Mouse (Mus musculus) embryonic facial prominence, embryonic 11.5 days (tissue): ENCODE measurements at regions not wholly inside any gene's neighbourhood (a gene's known extent, or its start where the extent isn't known, plus 50 kb on each side); places are given as distances from the start of the nearest gene placed in this dataset.

Experiments
- ATAC-seq: fragments of 200-750 bp; cut with Nextera tagmentation; replicated peaks from 2 replicates; pipeline ENCODE4 v1.8.0; 2017; ENCODE audit warnings: low read depth; ENCODE audit not compliant: insufficient number of reproducible peaks, low FRiP score, low TSS enrichment
- DNase-seq: peaks from one replicate; pipeline ENCODE4 v3.0.0-alpha.2; 2015; ENCODE audit warnings: low spot score
- H3K27ac ChIP-seq: fragments of 300-500 bp; sonication (generic); replicated peaks from 2 replicates; pipeline ENCODE4 v1.5.1; 2014; ENCODE audit warnings: mild to moderate bottlenecking, low read depth, low read length, control low read depth
- H3K27me3 ChIP-seq: fragments of 300-500 bp; sonication (generic); 2 replicates; pipeline ENCODE4 v1.6.1; 2014; ENCODE audit warnings: mild to moderate bottlenecking, low read length, moderate library complexity, mixed read lengths; ENCODE audit not compliant: control insufficient read depth, insufficient read depth
- H3K36me3 ChIP-seq: fragments of 300-500 bp; sonication (generic); replicated peaks from 2 replicates; pipeline ENCODE4 v1.6.1; 2014; ENCODE audit warnings: low read depth, mild to moderate bottlenecking, low read length, moderate library complexity, mixed read lengths; ENCODE audit not compliant: control insufficient read depth, insufficient read depth
- H3K4me1 ChIP-seq: fragments of 300-500 bp; sonication (generic); 2 replicates; pipeline ENCODE4 v1.6.1; 2014; ENCODE audit warnings: low read length, mixed read lengths; ENCODE audit not compliant: control insufficient read depth, insufficient read depth
- H3K4me2 ChIP-seq: fragments of 300-500 bp; sonication (generic); 2 replicates; pipeline ENCODE4 v1.6.1; 2014; ENCODE audit warnings: low read depth, mild to moderate bottlenecking, control low read depth, low read length, moderate library complexity
- H3K4me3 ChIP-seq: fragments of 300-500 bp; sonication (generic); 2 replicates; pipeline ENCODE4 v1.5.1; 2014; ENCODE audit warnings: low read depth, low read length, control low read depth
- H3K9ac ChIP-seq: fragments of 300-500 bp; sonication (generic); replicated peaks from 2 replicates; pipeline ENCODE4 v1.6.1; 2014; ENCODE audit warnings: mild to moderate bottlenecking, control low read depth, low read length
- H3K9me3 ChIP-seq: fragments of 300-500 bp; sonication (generic); replicated peaks from 2 replicates; pipeline ENCODE4 v1.6.1; 2016; ENCODE audit warnings: mild to moderate bottlenecking, low read length, inconsistent platforms, mixed read lengths; ENCODE audit not compliant: control insufficient read depth
- WGBS: fragments of 180-500 bp; shearing (Covaris S2); extraction: QIAGEN DNeasy Blood & Tissue Kit; methylation state at CpG from one replicate; pipeline ENCODE4 v1.1.7; 2014; 5-methylcytosine and 5-hydroxymethylcytosine counted together

- no peaks in the 10 kb centered on the region for H3K27me3 ChIP-seq
- 21% methylated on average over 5 of the region's 5 CpGs for WGBS
- ATAC-seq (no peak; the same call in 1 of the 2 replicates), DNase-seq (peak; percentile 64)
- no peak overlapping the region for H3K27ac ChIP-seq
- no peak overlapping the region for H3K4me3 ChIP-seq
- H3K4me1 ChIP-seq, result no peaks in the 10 kb centered on the region
- no peaks in the 10 kb centered on the region for H3K9me3 ChIP-seq
- no peaks in the 10 kb centered on the region for H3K36me3 ChIP-seq
- H3K4me2 ChIP-seq, result no peak overlapping the region
- no peak overlapping the region for H3K9ac ChIP-seq
These were observed 240.6 kb upstream of the Fn1 start for GRCm38 (mm10) chr1:71893636-71894035.

GRCm38 (mm10) chr1:71887809-71888208 is 234.8 kb upstream of the Fn1 start:
- DNase-seq, result no peak
- WGBS, result 86% methylated on average over 3 of the region's 3 CpGs

GRCm38 (mm10) chr1:71886903-71887302 is 233.9 kb upstream of the Fn1 start:
- 91% methylated on average over 6 of the region's 6 CpGs for WGBS
- DNase-seq, result no peak
- Histone ChIP-seq H3K27ac (no peak overlapping the region), H3K9me3 (no peaks in the 10 kb centered on the region), H3K4me3 (no peak overlapping the region), H3K4me2 (no peak overlapping the region), H3K36me3 (no peaks in the 10 kb centered on the region), H3K4me1 (no peaks in the 10 kb centered on the region), H3K27me3 (no peaks in the 10 kb centered on the region; the same call in 1 of the 2 replicates), H3K9ac (no peak overlapping the region)
- no peak for ATAC-seq

More at GRCm38 (mm10) chr1:71887809-71888208, 234.8 kb upstream of the Fn1 start:
- no peaks in the 10 kb centered on the region; the same call in 1 of the 2 replicates for H3K27me3 ChIP-seq
- no peak for ATAC-seq
- no peak overlapping the region for H3K4me2 ChIP-seq
- no peak overlapping the region for H3K4me3 ChIP-seq
- H3K4me1 ChIP-seq, result no peaks in the 10 kb centered on the region
- H3K9ac ChIP-seq, result no peak overlapping the region
- H3K27ac ChIP-seq, result no peak overlapping the region
- H3K9me3 ChIP-seq, result no peaks in the 10 kb centered on the region
- no peaks in the 10 kb centered on the region for H3K36me3 ChIP-seq

- Histone ChIP-seq H3K9me3 (no peaks in the 10 kb centered on the region), H3K27me3 (no peaks in the 10 kb centered on the region; the same call in 1 of the 2 replicates)
- no peak for ATAC-seq
These were observed 233.2 kb upstream of the Fn1 start for GRCm38 (mm10) chr1:71886233-71886632.

GRCm38 (mm10) chr1:71881851-71882250 is 228.9 kb upstream of the Fn1 start:
- Histone ChIP-seq H3K4me3 (no peak overlapping the region), H3K9ac (no peak overlapping the region), H3K9me3 (no peaks in the 10 kb centered on the region), H3K36me3 (no peaks in the 10 kb centered on the region), H3K4me1 (no peaks in the 10 kb centered on the region), H3K27me3 (no peaks in the 10 kb centered on the region; the same call in 1 of the 2 replicates), H3K4me2 (no peak overlapping the region), H3K27ac (no peak overlapping the region)
- ATAC-seq (no peak), DNase-seq (no peak)
- WGBS, result 91% methylated on average over 12 of the region's 12 CpGs

More at GRCm38 (mm10) chr1:71886233-71886632, 233.2 kb upstream of the Fn1 start:
- Histone ChIP-seq H3K4me1 (no peaks in the 10 kb centered on the region), H3K4me3 (no peak overlapping the region), H3K9ac (no peak overlapping the region), H3K27ac (no peak overlapping the region), H3K36me3 (no peaks in the 10 kb centered on the region), H3K4me2 (no peak overlapping the region)
- WGBS, result 73% methylated on average over 5 of the region's 5 CpGs
- no peak for DNase-seq

- Histone ChIP-seq H3K4me2 (no peak overlapping the region), H3K9me3 (no peaks in the 10 kb centered on the region), H3K36me3 (no peaks in the 10 kb centered on the region), H3K4me3 (no peak overlapping the region), H3K9ac (no peak overlapping the region), H3K4me1 (no peaks in the 10 kb centered on the region), H3K27ac (no peak overlapping the region), H3K27me3 (no peaks in the 10 kb centered on the region; the same call in 1 of the 2 replicates)
- 76% methylated on average over 4 of the region's 4 CpGs for WGBS
- no peak for DNase-seq
- no peak for ATAC-seq
These were observed 228.2 kb upstream of the Fn1 start for GRCm38 (mm10) chr1:71881191-71881590.

- Histone ChIP-seq H3K4me1 (no peaks in the 10 kb centered on the region), H3K27ac (no peak overlapping the region), H3K9ac (no peak overlapping the region), H3K36me3 (no peaks in the 10 kb centered on the region), H3K4me2 (no peak overlapping the region), H3K9me3 (no peaks in the 10 kb centered on the region), H3K27me3 (no peaks in the 10 kb centered on the region), H3K4me3 (no peak overlapping the region)
- DNase-seq (no peak), ATAC-seq (no peak)
- 47% methylated on average over 6 of the region's 6 CpGs for WGBS
These were observed 227.5 kb upstream of the Fn1 start for GRCm38 (mm10) chr1:71880480-71880879.

- Histone ChIP-seq H3K36me3 (no peaks in the 10 kb centered on the region), H3K4me1 (no peaks in the 10 kb centered on the region), H3K4me2 (no peak overlapping the region), H3K4me3 (no peak overlapping the region), H3K27ac (no peak overlapping the region), H3K27me3 (no peaks in the 10 kb centered on the region), H3K9ac (no peak overlapping the region), H3K9me3 (no peaks in the 10 kb centered on the region)
- ATAC-seq, result no peak
- peak; percentile 46 for DNase-seq
- WGBS, result 62% methylated on average over 9 of the region's 9 CpGs
These were observed 223.9 kb upstream of the Fn1 start for GRCm38 (mm10) chr1:71876712-71877401.
